Mouse (Mus musculus) cortical plate, adult 2 months (tissue): Measurements from ENCODE around the gene Pex26.

ENCODE experiments used
- CTCF ChIP-seq: fragments of 200-500 bp; IDR thresholded peaks from 2 replicates; pipeline ENCODE4 v1.5.1; 2011; ENCODE audit warnings: mild to moderate bottlenecking, control low read depth, low read length; ENCODE audit not compliant: insufficient read depth; ENCODE audit errors: extremely low read depth
- POLR2A ChIP-seq: fragments of 200-500 bp; IDR thresholded peaks from 2 replicates; pipeline ENCODE4 v1.6.1; 2011; ENCODE audit warnings: mild to moderate bottlenecking, low read length, control low read depth; ENCODE audit not compliant: insufficient read depth; ENCODE audit errors: extremely low read depth

GRCm38 (mm10) chr6:121236386-121236785 is 52.9 kb downstream of the Pex26 start:
- TF ChIP-seq POLR2A, result no peak
- no peak for TF ChIP-seq CTCF
